Mouse (Mus musculus) embryonic facial prominence, embryonic 14.5 days (tissue): ENCODE measurements around the gene Itsn1. TPM values are rescaled to one million over a fixed set of nuclear protein-coding genes. Genes with fewer than 3 reads are reported as not detected.

Source experiments
- ATAC-seq: fragments of 200-750 bp; cut with Nextera tagmentation; 2 replicates; pipeline ENCODE4 v1.8.0; 2017; ENCODE audit warnings: low read depth, moderate number of reproducible peaks, moderate TSS enrichment
- DNase-seq: peaks from one replicate; pipeline ENCODE4 v3.0.0-alpha.2; 2015; ENCODE audit warnings: low spot score
- H3K27ac ChIP-seq: fragments of 300-500 bp; sonication (generic); replicated peaks from 2 replicates; pipeline ENCODE4 v1.5.1; 2014; ENCODE audit warnings: low read depth, mild to moderate bottlenecking, low read length, moderate library complexity
- H3K27me3 ChIP-seq: fragments of 300-500 bp; sonication (generic); replicated peaks from 2 replicates; pipeline ENCODE4 v1.6.1; 2014; ENCODE audit warnings: low read length; ENCODE audit not compliant: control insufficient read depth, insufficient read depth
- H3K36me3 ChIP-seq: fragments of 300-500 bp; sonication (generic); 2 replicates; pipeline ENCODE4 v1.6.1; 2014; ENCODE audit warnings: low read length, mixed read lengths; ENCODE audit not compliant: control insufficient read depth, insufficient read depth
- H3K4me1 ChIP-seq: fragments of 300-500 bp; sonication (generic); 2 replicates; pipeline ENCODE4 v1.6.1; 2014; ENCODE audit warnings: antibody characterized with exemption, low read length; ENCODE audit not compliant: control insufficient read depth, insufficient read depth
- H3K4me2 ChIP-seq: fragments of 300-500 bp; sonication (generic); 2 replicates; pipeline ENCODE4 v1.6.1; 2014; ENCODE audit warnings: low read depth, mild to moderate bottlenecking, low read length, moderate library complexity, mixed read lengths
- H3K4me3 ChIP-seq: fragments of 300-500 bp; sonication (generic); 2 replicates; pipeline ENCODE4 v1.5.1; 2014; ENCODE audit warnings: low read depth, mild to moderate bottlenecking, low read length
- H3K9ac ChIP-seq: fragments of 300-500 bp; sonication (generic); 2 replicates; pipeline ENCODE4 v1.6.1; 2014; ENCODE audit warnings: low read depth, mild to moderate bottlenecking, low read length, moderate library complexity, mixed read lengths
- H3K9me3 ChIP-seq: fragments of 300-500 bp; sonication (generic); 2 replicates; pipeline ENCODE4 v1.6.1; 2016; ENCODE audit warnings: low read length; ENCODE audit not compliant: control insufficient read depth
- WGBS: fragments of 180-500 bp; shearing (Covaris S2); extraction: QIAGEN DNeasy Blood & Tissue Kit; methylation state at CpG from one replicate; pipeline ENCODE4 v1.1.7; 2014; 5-methylcytosine and 5-hydroxymethylcytosine counted together
- polyA plus RNA-seq: library from polyadenylated mRNA; unstranded; fragments of >200 nt; fragmentation: Nextera tagmentation; extraction: Ambion mirVana; gene quantifications from 2 replicates; pipeline ENCODE4 v1.2.1, GENCODE M21; 2014

Itsn1 gene
- polyA plus RNA-seq, 1 experiment from 2014 or later: 30.1 TPM

DNA sequence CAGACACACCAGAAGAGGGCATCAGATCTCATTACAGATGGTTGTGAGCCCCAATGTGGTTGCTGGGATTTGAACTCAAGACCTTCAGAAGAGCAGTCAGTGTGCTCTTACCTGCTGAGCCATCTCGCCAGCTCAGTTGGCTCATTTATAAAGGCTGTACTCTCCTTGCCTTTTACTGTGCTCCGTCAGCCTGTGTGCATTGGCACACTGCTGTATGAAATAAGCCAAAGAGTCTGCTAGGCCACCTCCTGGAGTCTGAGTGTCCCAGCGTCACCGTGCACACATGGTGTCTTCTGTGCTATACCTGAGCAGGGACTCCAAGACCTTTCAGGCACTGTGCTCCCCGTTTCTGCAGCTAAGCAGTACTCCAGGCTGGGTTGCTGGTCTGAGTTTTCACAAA, 40.8 kb downstream of the Itsn1 start:
- no peaks in the 10 kb centered on the region for H3K9me3 ChIP-seq
- ATAC-seq: no peak
- WGBS: 87% methylated on average over 5 of the region's 5 CpGs

DNA sequence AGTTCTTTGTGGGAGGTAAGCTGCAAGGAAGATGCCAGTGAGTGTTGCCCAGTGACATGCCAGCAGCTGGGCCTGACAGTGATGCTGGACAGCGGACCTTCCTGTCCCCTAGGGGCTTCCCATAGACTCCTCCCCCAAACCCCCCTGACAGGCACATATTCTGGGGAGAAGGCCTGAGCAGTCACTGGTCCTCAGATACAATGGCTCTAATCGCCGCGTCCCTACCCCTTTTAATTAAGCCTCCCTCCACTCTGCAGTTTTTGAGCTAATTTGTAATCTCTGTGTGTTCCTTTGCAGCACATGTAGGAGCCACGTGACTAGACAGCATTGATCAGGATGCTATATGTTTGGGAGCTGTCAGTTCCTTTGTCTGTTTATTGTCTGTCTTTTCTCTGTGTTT, 41.6 kb downstream of the Itsn1 start:
- H3K27me3 ChIP-seq: no peaks in the 10 kb centered on the region
- no peak overlapping the region; the same call in 1 of the 2 replicates for H3K27ac ChIP-seq
- no peaks in the 10 kb centered on the region for H3K9me3 ChIP-seq
- no peaks in the 10 kb centered on the region for H3K36me3 ChIP-seq
- 58% methylated on average over 5 of the region's 5 CpGs for WGBS
- H3K4me1 ChIP-seq: peaks cover 5% of the 10 kb centered on the region; the same call in 1 of the 2 replicates
- no peak overlapping the region for H3K4me2 ChIP-seq
- no peak overlapping the region for H3K4me3 ChIP-seq
- no peak overlapping the region for H3K9ac ChIP-seq
- DNase-seq: no peak
- ATAC-seq: peak; percentile 27; the same call in 1 of the 2 replicates

More for the DNA sequence above, 40.8 kb downstream of the Itsn1 start:
- Histone ChIP-seq H3K4me3 (no peak overlapping the region), H3K27me3 (no peaks in the 10 kb centered on the region), H3K9ac (no peak overlapping the region), H3K36me3 (no peaks in the 10 kb centered on the region), H3K4me1 (peaks cover 5% of the 10 kb centered on the region; the same call in 1 of the 2 replicates), H3K4me2 (no peak overlapping the region), H3K27ac (no peak overlapping the region)
- no peak for DNase-seq

DNA sequence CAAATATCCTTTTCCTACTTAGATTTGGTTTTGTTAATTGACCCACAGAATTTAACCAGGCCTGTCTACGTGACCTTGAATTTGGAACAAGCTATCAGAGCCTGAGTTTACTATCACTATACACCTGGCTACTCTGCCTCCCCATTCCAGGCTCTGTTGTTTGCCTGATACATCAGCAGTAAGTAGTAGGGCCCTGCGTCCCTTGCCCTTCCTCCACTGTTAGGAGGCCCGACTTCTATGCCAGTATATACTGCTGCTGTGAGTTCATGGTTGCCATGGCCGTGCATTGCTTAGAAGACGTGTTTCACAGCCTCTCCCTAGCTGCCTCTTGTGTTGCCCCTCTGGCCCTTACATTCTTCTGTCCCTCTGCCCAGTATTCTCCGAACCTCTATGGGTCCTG, 42.3 kb downstream of the Itsn1 start:
- Histone ChIP-seq H3K36me3 (no peaks in the 10 kb centered on the region), H3K27ac (no peak overlapping the region), H3K4me2 (no peak overlapping the region), H3K27me3 (no peaks in the 10 kb centered on the region), H3K9me3 (no peaks in the 10 kb centered on the region), H3K4me3 (no peak overlapping the region), H3K9ac (no peak overlapping the region), H3K4me1 (peaks cover 5% of the 10 kb centered on the region; the same call in 1 of the 2 replicates)
- DNase-seq: no peak
- ATAC-seq: no peak
- WGBS: 83% methylated on average over 6 of the region's 6 CpGs

DNA sequence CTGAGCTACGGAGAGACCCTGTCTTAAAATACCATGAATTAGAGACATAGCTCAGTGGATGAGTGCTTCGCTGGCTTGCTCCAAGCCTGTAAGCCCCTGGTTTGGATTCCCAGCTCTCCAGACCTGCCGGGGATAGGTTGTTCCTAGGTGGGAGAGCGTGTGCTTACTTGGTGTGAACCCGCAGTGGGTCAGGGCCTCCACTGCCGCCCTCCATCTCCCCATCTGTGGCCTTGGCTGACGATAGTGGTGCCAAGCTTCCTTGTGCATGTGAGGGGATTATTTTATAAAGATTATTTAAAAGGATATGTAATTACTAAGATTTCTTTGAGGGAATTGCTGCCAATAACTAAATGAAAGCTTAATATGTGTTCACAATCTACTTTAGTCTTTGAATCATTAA, 43.5 kb downstream of the Itsn1 start:
- H3K9ac ChIP-seq: no peak overlapping the region
- peaks cover 5% of the 10 kb centered on the region; the same call in 1 of the 2 replicates for H3K4me1 ChIP-seq
- ATAC-seq (no peak), DNase-seq (no peak)
- 86% methylated on average over 7 of the region's 7 CpGs for WGBS
- H3K4me2 ChIP-seq: no peak overlapping the region
- H3K36me3 ChIP-seq: no peaks in the 10 kb centered on the region
- H3K27ac ChIP-seq: no peak overlapping the region
- no peaks in the 10 kb centered on the region for H3K27me3 ChIP-seq
- H3K4me3 ChIP-seq: no peak overlapping the region
- no peaks in the 10 kb centered on the region for H3K9me3 ChIP-seq

DNA sequence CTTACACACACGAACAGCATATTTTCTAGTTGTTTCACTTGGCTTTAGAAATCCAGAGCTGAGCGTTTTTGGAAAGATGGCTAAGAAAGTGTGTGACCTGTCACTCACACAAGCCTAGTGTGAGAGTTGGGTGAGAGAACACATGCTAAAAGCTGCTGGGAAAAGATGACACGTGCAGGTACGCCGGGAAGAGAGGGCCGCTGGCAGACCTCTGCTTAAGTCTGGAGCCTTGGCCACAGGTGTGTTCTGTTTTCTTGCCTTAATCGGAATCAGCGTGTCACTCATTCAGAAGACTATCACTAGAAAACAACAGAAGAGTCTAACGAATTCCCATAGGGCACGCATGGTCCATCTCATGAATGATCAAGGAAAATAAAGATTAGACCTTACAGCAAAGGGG, 50.5 kb downstream of the Itsn1 start:
- H3K9ac ChIP-seq: no peak overlapping the region
- H3K27me3 ChIP-seq: no peaks in the 10 kb centered on the region
- H3K4me3 ChIP-seq: no peak overlapping the region
- no peak for ATAC-seq
- H3K9me3 ChIP-seq: no peaks in the 10 kb centered on the region
- H3K4me2 ChIP-seq: no peak overlapping the region
- H3K27ac ChIP-seq: no peak overlapping the region
- no peak for DNase-seq
- H3K4me1 ChIP-seq: 0 out of 2 replicates have a peak, but pooled peaks cover 4% of the 10 kb centered on the region
- WGBS: 69% methylated on average over 10 of the region's 10 CpGs
- 0 out of 2 replicates have a peak, but pooled peaks cover 9% of the 10 kb centered on the region for H3K36me3 ChIP-seq

DNA sequence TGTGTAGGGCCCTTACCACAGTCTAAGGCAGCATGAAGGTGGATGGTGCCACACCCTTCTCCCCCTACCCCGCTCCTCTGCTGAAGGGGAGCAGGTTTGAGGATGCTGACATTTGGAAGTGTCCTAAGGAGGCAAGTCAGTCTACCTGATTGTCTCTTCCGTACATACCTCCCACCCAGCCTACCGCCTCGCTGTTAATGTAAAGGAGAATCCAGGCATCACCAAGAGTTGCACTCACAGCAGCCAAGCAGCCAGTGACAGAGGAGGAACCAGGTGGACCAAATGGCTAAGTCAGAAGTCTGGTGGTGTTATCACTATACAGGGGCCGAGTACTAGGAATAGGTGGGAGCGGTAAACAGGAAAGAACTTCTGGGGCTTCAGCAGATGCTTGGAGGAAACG, 51.1 kb downstream of the Itsn1 start:
- H3K4me3 ChIP-seq: no peak overlapping the region
- DNase-seq (no peak), ATAC-seq (no peak)
- no peak overlapping the region for H3K9ac ChIP-seq
- no peaks in the 10 kb centered on the region for H3K9me3 ChIP-seq
- 0 out of 2 replicates have a peak, but pooled peaks cover 15% of the 10 kb centered on the region for H3K36me3 ChIP-seq
- 0 out of 2 replicates have a peak, but pooled peaks cover 4% of the 10 kb centered on the region for H3K4me1 ChIP-seq
- WGBS: 92% methylated on average over 7 of the region's 7 CpGs
- no peak overlapping the region for H3K27ac ChIP-seq
- H3K4me2 ChIP-seq: no peak overlapping the region
- H3K27me3 ChIP-seq: no peaks in the 10 kb centered on the region

DNA sequence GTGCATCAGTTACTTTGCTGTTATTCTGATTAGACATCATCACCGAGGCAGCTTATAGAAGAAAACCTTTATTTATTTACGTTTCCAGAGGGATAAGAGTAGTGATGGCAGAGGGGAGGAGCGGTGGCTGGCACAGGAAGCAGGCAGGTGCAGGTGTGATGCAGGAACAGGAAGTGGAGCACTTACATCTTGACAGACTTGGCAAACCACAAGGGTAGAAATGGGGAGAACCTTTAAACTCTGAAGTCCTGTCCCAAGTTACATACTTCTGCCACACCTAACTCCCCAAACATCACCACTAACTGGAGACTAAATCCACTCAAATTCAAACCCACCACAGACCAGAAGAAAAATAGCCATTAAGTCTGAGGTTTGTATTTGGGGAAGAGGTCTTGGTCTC, 51.7 kb downstream of the Itsn1 start:
- Histone ChIP-seq H3K4me3 (no peak overlapping the region), H3K9me3 (no peaks in the 10 kb centered on the region), H3K4me1 (0 out of 2 replicates have a peak, but pooled peaks cover 4% of the 10 kb centered on the region), H3K27me3 (no peaks in the 10 kb centered on the region), H3K27ac (no peak overlapping the region), H3K4me2 (no peak overlapping the region), H3K36me3 (peaks cover 21% of the 10 kb centered on the region; the same call in 1 of the 2 replicates), H3K9ac (no peak overlapping the region)
- ATAC-seq: no peak
- no peak for DNase-seq
- 85% methylated on average over 3 of the region's 3 CpGs for WGBS

DNA sequence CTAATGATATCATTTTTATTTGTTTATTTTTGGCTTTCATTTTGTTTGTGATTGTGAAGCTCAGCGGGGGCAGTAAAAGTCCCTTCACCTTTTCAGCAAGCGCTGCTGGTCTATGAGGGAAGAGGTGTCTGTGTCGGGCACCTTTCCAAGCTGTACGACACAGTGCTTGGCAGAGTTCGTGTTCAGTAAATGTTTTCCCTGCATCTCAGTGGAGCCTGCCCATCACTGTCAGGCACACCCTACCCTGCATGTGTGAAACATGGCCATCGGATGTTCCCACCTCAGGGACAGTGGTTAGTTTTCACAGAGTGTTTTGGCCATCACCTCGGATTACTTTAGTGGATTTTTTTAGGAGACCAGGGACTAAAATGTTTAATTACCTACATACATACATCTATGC, 54.1 kb downstream of the Itsn1 start:
- 83% methylated on average over 7 of the region's 7 CpGs for WGBS
- no peak for DNase-seq
- H3K36me3 ChIP-seq: peaks cover 39% of the 10 kb centered on the region
- ATAC-seq: no peak
- no peak overlapping the region for H3K9ac ChIP-seq
- H3K27ac ChIP-seq: no peak overlapping the region
- H3K27me3 ChIP-seq: no peaks in the 10 kb centered on the region
- no peak overlapping the region for H3K4me3 ChIP-seq
- no peak overlapping the region for H3K4me2 ChIP-seq
- H3K9me3 ChIP-seq: no peaks in the 10 kb centered on the region
- 0 out of 2 replicates have a peak, but pooled peaks cover 4% of the 10 kb centered on the region for H3K4me1 ChIP-seq

DNA sequence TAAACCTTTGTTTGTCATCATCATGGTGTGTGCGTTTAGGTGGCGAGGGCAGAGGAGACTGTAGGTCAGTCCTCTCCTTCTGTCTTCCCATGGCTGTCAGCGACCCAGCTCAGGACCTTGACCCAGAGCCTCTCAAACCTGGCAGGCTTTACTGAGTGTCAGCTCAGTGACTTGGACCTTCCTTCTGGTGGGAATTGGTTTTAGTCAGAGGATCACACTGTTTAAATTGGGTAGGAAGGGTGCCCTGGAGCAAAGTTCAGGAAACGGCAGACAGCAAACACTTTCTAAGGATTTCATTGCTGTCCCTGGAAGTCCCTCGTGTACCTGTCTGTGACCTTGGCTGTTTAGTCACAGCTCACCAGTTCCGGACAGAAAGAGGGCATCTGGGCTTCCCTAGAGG, 55.2 kb downstream of the Itsn1 start:
- no peak overlapping the region for H3K4me3 ChIP-seq
- no peak for ATAC-seq
- H3K9me3 ChIP-seq: no peaks in the 10 kb centered on the region
- 77% methylated on average over 6 of the region's 6 CpGs for WGBS
- 0 out of 2 replicates have a peak, but pooled peaks cover 4% of the 10 kb centered on the region for H3K4me1 ChIP-seq
- peaks cover 44% of the 10 kb centered on the region for H3K36me3 ChIP-seq
- H3K4me2 ChIP-seq: no peak overlapping the region
- H3K9ac ChIP-seq: no peak overlapping the region
- H3K27me3 ChIP-seq: no peaks in the 10 kb centered on the region
- no peak for DNase-seq
- no peak overlapping the region for H3K27ac ChIP-seq
